Mouse (Mus musculus) CD4-positive, CD25-positive, alpha-beta regulatory T cell, adult 4 months (primary cell): ENCODE data around the gene Lamtor3. TPM values are rescaled to one million over a fixed set of nuclear protein-coding genes. Genes with fewer than 3 reads are reported as not detected.
"Not testable (repeated sequence)": the region's sequence is repeated elsewhere in the genome, so short reads cannot be mapped to it uniquely, and the experiment has no call there.

Experiments used
- ATAC-seq: one replicate; pipeline ENCODE4 v1.8.0; 2017
- polyA plus RNA-seq, 2 experiments: library from polyadenylated mRNA; unstranded; fragments of 100-300 nt; shearing (Covaris generic); gene quantifications; one replicate each; pipeline ENCODE4 v1.2.1; 2017

The Lamtor3 gene
- 10 to 100 TPM; 72.0 to 73.5 TPM for polyA plus RNA-seq

- ATAC-seq: peak; percentile 97
Observed at GRCm38 (mm10) chr3:137918172-137918931, at the start of gene Lamtor3. TSS of gene Lamtor3 (plus strand) at chr3:137918506.

GRCm38 (mm10) chr3:137869395-137869794 lies 48.9 kb upstream of the Lamtor3 start:
- ATAC-seq: no peak

DNA sequence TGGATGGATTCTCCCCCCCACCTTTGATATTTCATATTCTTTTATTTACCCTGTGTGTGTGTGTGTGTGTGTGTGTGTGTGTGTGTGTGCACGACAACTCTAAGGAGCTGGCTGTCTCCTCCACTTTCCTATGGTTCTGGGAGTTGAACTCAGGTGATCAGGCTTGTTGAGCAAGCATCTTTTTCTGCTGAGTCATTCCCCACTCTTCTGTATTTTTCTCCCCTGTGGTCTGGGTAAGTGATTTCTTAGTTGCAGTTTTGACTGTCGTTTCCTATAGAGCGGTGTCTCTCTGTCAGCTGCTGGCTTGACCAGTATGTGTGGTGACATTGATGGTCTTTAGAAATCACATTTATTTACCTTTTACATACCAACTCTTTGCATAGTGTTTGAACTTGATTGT lies 39.0 kb upstream of the Lamtor3 start:
- peak; percentile 37 for ATAC-seq

DNA sequence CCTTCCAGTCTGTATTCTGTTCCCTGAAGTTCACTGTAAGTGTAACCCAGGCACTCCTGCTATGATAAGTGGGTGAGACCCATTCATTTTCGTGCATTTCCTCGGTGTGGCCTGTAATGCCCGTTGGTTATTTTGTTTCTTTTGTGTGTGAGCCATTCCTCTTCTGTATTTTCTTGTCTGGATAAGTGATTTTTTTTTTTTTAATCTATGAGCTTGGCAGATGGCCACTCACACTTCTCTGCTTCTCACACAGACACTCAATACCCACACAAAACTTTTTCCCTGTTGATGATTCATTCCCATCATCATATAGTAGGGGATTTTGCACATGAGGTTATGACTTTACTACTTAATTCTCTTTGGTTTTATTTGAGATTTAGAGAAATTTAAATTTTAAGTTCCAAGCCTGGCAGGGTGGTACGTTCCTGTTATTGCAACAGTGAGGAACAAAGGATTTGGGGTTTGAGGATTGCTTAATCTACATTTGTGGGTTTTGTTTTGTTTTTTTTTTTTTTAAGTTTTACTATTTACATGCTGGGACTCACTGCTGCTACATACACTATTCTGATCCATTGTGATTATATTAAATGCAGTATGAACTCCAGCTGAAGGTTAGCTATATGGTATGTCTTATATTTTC lies 38.1 kb upstream of the Lamtor3 start:
- no peak for ATAC-seq

DNA sequence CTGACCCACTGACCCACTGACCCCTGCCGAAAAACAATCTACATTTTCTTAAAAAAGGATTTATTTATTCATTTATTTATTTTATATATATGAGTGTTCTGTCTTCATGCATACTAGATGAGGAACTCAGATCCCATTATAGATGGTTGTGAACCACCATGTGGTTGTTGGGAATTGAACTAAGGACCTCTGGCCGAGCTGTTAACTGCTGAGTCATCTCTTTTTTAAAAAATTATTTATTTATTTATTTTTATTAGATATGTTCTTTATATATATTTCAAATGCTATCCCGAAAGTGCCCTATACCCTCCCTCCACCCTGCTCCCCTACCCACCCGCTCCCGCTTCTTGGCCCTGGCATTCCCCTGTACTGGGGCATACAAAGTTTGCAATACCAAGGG lies 37.2 kb upstream of the Lamtor3 start:
- no peak for ATAC-seq

GRCm38 (mm10) chr3:137887961-137888360 lies 30.3 kb upstream of the Lamtor3 start:
- ATAC-seq: no peak

DNA sequence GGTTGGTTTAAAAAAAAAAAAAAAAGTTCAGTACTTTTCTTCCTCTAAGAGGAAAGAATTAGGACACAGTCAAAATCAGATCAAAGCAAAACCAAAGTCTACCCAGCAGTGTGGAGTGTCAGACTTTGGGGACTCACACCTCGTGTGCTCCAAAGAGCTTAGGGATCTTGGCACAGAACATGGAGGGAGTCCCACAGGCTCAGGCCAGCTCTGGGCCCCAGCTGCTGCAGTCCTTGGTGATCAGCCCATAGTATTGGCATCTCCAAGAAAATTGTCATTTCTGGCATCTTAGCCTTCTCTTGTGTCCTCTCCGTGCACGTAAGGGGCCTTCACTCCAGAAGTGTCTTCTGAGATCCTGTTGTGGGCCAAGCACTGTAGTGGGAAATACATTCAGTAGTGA lies 27.2 kb upstream of the Lamtor3 start:
- ATAC-seq: no peak

DNA sequence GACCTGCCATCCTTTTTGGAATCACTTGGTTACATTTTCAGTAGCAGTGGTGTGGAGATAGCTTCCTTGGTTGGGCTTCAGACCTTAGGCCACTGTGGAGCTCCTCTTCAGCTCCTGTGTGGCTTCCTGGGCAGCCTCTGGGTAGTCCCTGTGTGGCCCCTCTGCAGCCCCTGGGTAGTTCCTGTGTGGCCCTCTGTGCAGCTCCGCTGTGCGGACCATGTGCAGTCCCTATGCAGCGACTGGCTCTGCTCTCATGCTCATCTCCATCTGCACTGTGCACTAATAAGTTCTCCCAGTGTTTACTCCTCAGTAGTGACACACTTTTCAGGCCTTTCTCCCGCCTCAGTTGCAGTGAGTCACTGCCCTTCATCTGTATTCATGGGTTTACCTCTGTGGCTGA lies 26.2 kb upstream of the Lamtor3 start:
- no peak for ATAC-seq

GRCm38 (mm10) chr3:137893789-137894188 lies 24.5 kb upstream of the Lamtor3 start:
- no peak for ATAC-seq

GRCm38 (mm10) chr3:137895196-137895595 lies 23.1 kb upstream of the Lamtor3 start:
- ATAC-seq: peak; percentile 41

DNA sequence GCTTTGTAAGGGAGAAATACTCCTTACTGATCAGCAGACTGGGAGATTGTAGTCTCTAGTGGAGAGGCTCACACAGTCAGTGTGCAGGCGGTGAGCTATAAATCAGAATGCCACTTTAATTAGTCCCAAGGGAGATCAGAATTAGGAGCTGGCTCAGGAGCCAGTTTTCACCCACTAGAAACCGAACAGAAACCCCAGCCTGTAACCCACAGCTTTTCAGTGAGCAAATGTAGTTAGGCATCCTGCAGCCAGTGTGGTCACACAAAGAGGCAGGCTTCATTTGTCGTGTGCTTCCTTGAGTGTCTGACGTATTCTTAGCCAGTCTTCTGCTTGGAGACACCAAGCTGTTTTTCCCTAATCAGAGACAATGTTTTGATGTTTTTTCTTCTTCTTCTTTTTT lies 21.9 kb upstream of the Lamtor3 start:
- ATAC-seq: no peak

GRCm38 (mm10) chr3:137896867-137897266 lies 21.4 kb upstream of the Lamtor3 start:
- ATAC-seq: no peak

DNA sequence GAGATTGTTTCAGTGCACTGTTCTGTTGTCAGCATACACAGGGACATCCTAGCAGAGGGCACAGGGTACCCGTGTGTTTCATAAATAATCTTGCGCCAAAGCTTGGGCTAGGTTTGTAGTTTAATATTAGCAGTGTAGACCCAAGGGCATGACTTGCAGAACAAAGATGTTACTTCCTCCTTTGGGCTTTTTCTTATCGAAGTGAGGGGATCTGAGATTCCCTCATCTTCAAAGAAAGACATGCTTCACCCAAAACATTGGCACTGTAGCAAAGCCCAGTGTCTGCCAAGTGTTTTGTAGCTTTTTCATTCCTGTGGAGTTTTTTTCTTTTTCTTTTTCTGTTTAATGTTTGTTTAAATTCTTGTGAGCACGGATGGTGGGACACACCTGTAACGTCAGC lies 20.6 kb upstream of the Lamtor3 start:
- ATAC-seq: no peak

- no peak for ATAC-seq
Observed at GRCm38 (mm10) chr3:137900149-137900548, 18.2 kb upstream of the Lamtor3 start.

- no peak for ATAC-seq
Observed at GRCm38 (mm10) chr3:137913093-137913492, 5.2 kb upstream of the Lamtor3 start.

DNA sequence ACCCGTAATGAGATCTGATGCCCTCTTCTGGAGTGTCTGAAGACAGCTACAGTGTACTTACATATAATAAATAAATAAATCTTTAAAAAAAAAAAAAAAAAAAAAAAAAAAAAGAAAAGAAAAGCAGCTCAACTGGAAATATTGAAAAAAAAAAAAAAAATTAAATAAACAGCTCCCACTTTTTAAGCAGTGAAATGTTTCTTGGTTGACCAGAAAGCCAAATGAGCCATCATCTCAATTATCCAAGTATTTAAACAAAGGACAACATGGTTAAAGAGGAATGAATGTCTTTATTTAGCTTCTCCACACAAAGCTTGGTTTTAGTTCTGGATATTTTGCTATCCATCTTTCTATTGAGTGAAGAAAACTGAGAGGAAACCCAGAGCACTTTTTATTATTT lies 3.7 kb upstream of the Lamtor3 start:
- not testable (repeated sequence) for ATAC-seq

DNA sequence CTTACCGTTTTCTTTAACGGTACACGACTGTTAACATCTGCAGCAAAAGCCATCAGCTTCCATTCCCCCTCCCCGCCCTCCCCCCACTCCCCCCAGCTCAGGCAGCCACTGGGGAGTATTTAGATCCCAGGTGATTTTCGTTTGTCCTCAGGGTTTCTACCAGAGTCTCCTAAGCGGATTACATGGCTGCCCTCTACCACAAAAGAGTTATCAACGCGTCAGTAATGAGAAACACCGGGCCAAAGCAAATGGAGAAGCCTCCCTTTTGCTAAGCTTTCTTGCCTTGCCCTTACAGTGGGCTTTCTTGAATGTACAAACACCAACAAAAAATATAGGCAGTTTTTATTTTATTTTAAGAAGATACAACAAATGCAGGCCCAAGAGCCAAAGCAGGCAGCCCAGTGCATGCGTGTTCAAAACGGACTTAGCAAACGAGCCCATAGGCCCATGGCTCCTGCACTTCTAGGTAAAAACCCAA lies 573 bp upstream of the Lamtor3 start:
- ATAC-seq: no peak

- ATAC-seq: peak; percentile 5
Observed at GRCm38 (mm10) chr3:137918932-137919311, 616 bp downstream of the Lamtor3 start.

GRCm38 (mm10) chr3:137919398-137919797 lies 1.1 kb downstream of the Lamtor3 start:
- no peak for ATAC-seq

DNA sequence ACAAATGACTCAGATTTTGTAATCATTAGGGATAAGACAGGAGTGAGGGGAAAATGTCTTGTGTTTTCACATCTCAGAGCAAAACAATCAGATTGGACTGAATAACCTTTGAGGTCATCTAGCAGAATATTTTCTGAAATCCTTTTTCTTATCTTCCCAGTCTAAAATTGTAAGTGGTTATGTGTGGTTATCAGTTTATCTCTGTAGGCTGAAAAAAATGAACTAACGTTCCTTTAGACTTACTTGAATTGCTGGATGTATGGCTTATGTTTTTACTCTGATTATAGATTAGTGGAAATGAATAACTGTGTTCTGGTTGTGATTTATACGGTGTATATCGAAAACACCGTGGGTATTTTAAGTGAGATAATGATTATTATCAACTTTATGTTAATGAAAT lies 2.3 kb downstream of the Lamtor3 start:
- ATAC-seq: no peak

DNA sequence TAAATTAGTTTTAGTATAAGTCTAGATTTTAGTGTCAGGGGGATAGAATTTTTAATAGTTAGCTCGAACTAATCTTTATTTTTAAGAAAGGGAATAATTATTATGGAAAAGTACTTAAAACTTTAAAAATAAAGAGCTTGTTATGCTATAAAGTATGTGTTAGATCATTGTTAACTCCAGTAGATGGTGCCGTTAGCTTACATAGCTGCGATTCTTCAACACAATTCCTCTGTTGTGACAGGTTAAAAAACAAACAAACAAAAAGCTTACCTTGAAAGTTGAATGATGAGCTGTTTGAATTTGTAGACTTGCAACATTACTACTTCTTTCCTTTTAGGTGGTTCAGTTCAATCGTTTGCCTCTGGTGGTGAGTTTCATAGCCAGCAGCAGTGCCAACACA lies 8.7 kb downstream of the Lamtor3 start:
- no peak for ATAC-seq

- ATAC-seq: no peak
Observed at GRCm38 (mm10) chr3:137929940-137930339, 11.6 kb downstream of the Lamtor3 start.

- no peak for ATAC-seq
Observed at GRCm38 (mm10) chr3:137932748-137933147, 14.4 kb downstream of the Lamtor3 start.

- peak; percentile 16 for ATAC-seq
Observed at GRCm38 (mm10) chr3:137933986-137934385, 15.7 kb downstream of the Lamtor3 start.
